Mouse (Mus musculus) thymus, postnatal 36 days (tissue): ENCODE measurements around the gene Ugt1a6a.
"Not testable (repeated sequence)": the region's sequence is repeated elsewhere in the genome, so short reads cannot be mapped to it uniquely, and the experiment has no call there.

Source experiments
- DNase-seq, 2 experiments: peaks; one replicate each; pipeline ENCODE4 v3.0.0; 2022; ENCODE audit warnings: mixed read lengths in 2 of 2

Gene Ugt1a6a

GRCm38 (mm10) chr1:88134457-88135011 lies at the start of gene Ugt1a6a:
Gene Ugt1a6a (plus strand): TSS chr1:88134809.
- not testable (repeated sequence) for DNase-seq

GRCm38 (mm10) chr1:88086125-88086524 lies 48.5 kb upstream of the Ugt1a6a start:
- no peak for DNase-seq

GRCm38 (mm10) chr1:88087513-88087912 lies 47.1 kb upstream of the Ugt1a6a start, which contains the start of gene Ugt1a8:
Gene Ugt1a8 (plus strand): TSS chr1:88087813.
- no peak for DNase-seq

- DNase-seq = no peak
Measured at GRCm38 (mm10) chr1:88092341-88092740, 42.3 kb upstream of the Ugt1a6a start.

- not testable (repeated sequence) for DNase-seq
Measured at GRCm38 (mm10) chr1:88094270-88094676, 40.3 kb upstream of the Ugt1a6a start.

GRCm38 (mm10) chr1:88094941-88095492 lies 39.6 kb upstream of the Ugt1a6a start, which contains the start of gene Ugt1a7c:
Gene Ugt1a7c (plus strand): TSS chr1:88095062.
- DNase-seq = no peak

GRCm38 (mm10) chr1:88098546-88098945 lies 36.1 kb upstream of the Ugt1a6a start:
- DNase-seq = not testable (repeated sequence)

- DNase-seq = not testable (repeated sequence)
Measured at GRCm38 (mm10) chr1:88099691-88100090, 34.9 kb upstream of the Ugt1a6a start.

- DNase-seq = not testable (repeated sequence)
Measured at GRCm38 (mm10) chr1:88103019-88103418, 31.6 kb upstream of the Ugt1a6a start, which contains the start of gene Ugt1a6b. Gene Ugt1a6b (plus strand): TSS chr1:88103252.

GRCm38 (mm10) chr1:88103697-88104468 lies 30.7 kb upstream of the Ugt1a6a start:
- DNase-seq = not testable (repeated sequence)

- DNase-seq = no peak
Measured at GRCm38 (mm10) chr1:88104667-88105430, 29.8 kb upstream of the Ugt1a6a start.

GRCm38 (mm10) chr1:88105656-88106055 lies 29.0 kb upstream of the Ugt1a6a start:
- no peak for DNase-seq

GRCm38 (mm10) chr1:88109027-88109557 lies 25.5 kb upstream of the Ugt1a6a start:
- not testable (repeated sequence) for DNase-seq

GRCm38 (mm10) chr1:88109604-88110003 lies 25.0 kb upstream of the Ugt1a6a start:
- not testable (repeated sequence) for DNase-seq

- DNase-seq = not testable (repeated sequence)
Measured at GRCm38 (mm10) chr1:88112769-88113168, 21.8 kb upstream of the Ugt1a6a start.

- DNase-seq = not testable (repeated sequence)
Measured at GRCm38 (mm10) chr1:88120550-88120949, 14.1 kb upstream of the Ugt1a6a start.

GRCm38 (mm10) chr1:88121521-88121920 lies 13.1 kb upstream of the Ugt1a6a start:
- DNase-seq = not testable (repeated sequence)

GRCm38 (mm10) chr1:88125827-88126360 lies 8.7 kb upstream of the Ugt1a6a start:
- DNase-seq = not testable (repeated sequence)

GRCm38 (mm10) chr1:88129091-88129490 lies 5.5 kb upstream of the Ugt1a6a start:
- not testable (repeated sequence) for DNase-seq

- not testable (repeated sequence) for DNase-seq
Measured at GRCm38 (mm10) chr1:88130223-88130622, 4.4 kb upstream of the Ugt1a6a start.

- no peak for DNase-seq
Measured at GRCm38 (mm10) chr1:88133908-88134456, 627 bp upstream of the Ugt1a6a start.
